Mouse (Mus musculus): ENCODE measurements around the gene Fam240b.
"Not testable (repeated sequence)": the region's sequence is repeated elsewhere in the genome, so short reads cannot be mapped to it uniquely, and the experiment has no call there.

Gene Fam240b

GRCm38 (mm10) chr13:64497692-64498091 is at the start of gene Fam240b:
Gene Fam240b, minus strand, starts transcription at chr13:64497792.
- DNase-seq: no peak

DNA sequence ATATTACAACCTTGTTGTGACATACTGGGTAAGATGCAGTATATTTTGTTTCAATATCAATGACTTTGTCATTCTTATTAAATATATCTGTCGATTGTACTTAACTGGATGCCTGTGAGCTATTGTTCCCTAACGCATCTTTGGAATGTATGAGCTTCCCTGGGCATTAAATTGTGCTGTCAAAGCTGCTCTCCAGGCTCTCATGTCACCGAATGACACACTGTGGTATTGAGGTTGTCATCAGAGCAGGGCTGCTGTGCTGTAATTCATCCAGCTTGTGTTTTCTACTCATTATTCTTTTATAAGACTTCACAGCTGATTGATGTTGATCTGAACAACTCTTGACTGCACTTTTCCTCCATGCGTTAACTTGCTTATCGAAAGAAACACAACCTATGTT is 32.5 kb upstream of the Fam240b start:
- DNase-seq: no peak

GRCm38 (mm10) chr13:64526515-64527285 is 29.1 kb upstream of the Fam240b start:
- no peak for DNase-seq

DNA sequence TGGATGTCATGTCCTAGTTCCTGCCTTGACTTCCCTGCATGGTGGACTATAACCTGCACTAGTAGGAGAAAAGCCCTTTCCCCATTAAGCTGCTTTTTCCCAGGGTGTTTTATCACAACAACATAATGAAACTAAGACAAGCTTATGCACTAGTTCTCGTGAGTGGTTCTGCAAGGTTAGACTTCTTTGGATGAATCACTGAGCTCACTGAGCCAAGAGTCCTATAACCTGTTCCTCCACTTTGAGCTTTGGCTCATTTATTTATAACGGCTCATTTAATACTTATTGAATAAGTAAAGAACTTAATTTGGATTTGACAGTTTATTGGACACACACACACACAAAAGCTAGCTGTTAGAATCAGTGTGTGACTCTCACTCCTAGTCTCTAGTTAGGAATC is 16.7 kb upstream of the Fam240b start:
- DNase-seq: no peak

- no peak for DNase-seq
Observed at GRCm38 (mm10) chr13:64511616-64512015, 14.0 kb upstream of the Fam240b start.

- peak in 1 of 2 experiments; percentile 37 for DNase-seq
Observed at GRCm38 (mm10) chr13:64507361-64507760, 9.8 kb upstream of the Fam240b start.

DNA sequence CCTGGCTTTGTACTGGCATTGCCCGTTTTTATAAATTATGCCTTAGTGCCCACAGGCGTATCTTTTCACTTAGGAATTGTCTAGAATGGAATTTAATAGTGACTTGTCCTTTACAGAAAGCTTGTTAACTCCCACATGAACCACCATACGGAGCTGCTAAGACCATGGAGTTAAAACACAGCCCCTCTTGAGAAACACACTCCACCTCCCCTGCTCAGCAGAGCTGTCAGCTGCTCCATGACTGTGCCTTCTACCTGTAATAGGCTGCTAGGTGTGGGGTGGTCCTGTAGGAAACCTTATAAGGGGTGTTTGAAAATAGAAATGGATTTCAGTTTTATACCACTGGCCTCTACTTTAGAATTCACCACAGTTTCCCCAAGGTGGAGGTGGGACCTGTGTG is 5.2 kb upstream of the Fam240b start:
- DNase-seq: no peak

DNA sequence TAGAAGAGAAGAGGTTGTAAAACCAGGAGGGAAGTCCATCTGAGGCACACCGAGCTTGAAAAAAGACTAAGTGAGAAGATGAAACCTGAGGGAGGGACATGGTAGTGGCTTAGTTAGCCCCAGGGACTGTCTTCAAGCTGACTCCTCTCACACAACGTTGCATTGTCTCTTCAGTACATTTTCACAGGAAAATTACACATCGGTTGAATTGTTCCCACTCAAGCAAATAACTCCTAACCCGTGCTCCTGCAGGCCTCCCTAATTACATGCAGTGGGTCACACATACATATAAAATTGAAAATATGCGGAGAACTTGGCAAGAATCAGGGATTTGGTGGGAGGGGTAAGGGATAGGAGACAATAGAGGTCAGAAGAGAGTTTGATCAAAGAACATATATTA is 4.0 kb downstream of the Fam240b start:
- no peak for DNase-seq

GRCm38 (mm10) chr13:64489886-64490285 is 7.7 kb downstream of the Fam240b start:
- DNase-seq: no peak

- no peak for DNase-seq
Observed at GRCm38 (mm10) chr13:64479960-64480359, 17.6 kb downstream of the Fam240b start.

DNA sequence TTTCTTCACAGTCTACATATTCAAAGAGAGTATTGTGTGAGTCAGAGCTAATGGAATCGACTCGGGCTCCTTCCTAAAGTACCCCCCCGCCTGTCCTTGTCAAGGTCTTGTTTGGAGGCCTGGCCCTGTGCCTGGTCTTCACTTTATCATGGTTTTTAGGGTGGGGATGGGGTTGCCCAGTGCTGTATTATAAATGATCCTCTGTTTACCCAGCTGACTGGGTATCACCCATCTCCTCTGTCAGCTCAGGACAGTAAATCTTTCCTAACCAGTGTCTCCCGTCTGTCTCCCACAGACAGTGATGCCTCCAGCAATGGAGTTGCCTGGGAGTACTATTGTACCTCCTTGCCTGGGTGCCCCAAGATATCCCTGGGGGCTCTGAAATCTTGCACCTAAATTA is 19.6 kb downstream of the Fam240b start:
- no peak for DNase-seq

DNA sequence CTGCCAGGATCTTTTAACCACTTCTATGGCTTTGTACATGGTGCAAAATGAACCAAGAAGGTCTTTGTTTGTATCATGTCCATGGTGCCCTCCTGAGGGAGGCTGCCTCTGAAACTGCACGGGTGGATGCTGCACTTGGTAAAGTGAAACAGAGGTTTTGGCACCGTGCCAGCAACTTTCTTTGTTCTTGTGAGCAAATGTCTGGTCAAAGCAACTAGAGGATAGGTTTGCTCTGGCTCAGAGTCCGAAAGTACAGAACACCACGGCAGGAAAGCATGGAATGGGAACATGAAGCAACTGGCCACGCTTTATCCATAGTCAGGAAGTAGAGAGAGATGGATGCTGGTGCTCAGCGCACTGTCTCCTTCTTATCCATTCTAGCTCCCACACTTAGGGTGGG is 29.7 kb downstream of the Fam240b start:
- no peak for DNase-seq

- DNase-seq: no peak
Observed at GRCm38 (mm10) chr13:64465166-64465565, 32.4 kb downstream of the Fam240b start.

DNA sequence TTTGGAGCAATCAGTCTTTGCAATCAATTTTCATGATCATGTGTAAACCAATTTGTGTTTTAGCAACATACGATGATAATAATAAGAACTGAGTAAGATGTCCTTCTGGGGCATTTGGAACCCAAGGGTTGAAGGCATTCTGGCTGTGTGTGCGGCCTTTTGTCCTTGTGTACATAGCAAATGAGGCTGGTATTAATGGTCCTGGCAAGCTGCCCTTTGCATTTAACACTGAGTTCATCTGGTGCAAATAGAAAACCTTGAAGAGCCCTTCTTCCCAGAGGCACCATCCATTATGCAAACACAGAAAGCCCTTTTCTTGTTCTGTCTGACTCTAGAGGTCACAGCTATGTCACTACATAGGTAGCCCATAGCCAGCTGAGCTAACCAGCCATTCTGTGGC is 35.0 kb downstream of the Fam240b start:
- no peak for DNase-seq

GRCm38 (mm10) chr13:64458181-64458580 is 39.4 kb downstream of the Fam240b start:
- DNase-seq: no peak

DNA sequence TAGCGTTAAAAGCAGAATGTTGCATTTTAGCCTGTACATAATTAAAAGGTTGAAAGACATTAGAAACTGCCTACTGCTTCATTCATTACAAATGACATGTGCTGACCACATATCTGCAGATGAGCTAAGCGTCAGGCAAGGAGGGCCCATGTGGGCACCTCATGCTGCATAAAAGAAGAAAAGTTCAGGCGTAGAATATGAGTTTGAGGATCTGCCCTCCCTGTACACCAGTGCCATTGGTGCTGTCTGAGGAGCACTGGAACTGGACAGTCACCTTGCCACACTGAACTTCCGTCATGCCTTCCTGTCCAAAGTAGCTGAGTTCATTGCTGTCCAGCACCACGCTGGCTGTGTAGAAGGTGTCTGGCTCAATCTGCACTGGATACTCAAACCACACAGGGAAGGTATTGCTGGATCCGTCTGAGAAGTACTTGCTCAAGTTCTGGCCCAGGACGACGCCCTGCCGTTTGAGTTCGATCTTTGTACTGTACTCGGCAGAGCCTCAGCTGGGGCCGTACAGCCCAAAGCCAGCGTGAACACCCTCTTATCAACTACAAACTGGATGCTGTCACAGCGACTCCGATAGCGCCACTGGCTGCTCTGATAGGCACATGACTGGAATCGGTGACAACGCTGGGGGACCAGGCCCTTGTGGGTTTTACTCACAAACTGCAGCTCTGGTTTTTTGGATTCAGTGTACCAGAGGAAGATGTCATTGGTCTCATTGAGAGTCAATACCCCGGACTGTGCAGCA is 40.2 kb downstream of the Fam240b start:
- DNase-seq: not testable (repeated sequence)

DNA sequence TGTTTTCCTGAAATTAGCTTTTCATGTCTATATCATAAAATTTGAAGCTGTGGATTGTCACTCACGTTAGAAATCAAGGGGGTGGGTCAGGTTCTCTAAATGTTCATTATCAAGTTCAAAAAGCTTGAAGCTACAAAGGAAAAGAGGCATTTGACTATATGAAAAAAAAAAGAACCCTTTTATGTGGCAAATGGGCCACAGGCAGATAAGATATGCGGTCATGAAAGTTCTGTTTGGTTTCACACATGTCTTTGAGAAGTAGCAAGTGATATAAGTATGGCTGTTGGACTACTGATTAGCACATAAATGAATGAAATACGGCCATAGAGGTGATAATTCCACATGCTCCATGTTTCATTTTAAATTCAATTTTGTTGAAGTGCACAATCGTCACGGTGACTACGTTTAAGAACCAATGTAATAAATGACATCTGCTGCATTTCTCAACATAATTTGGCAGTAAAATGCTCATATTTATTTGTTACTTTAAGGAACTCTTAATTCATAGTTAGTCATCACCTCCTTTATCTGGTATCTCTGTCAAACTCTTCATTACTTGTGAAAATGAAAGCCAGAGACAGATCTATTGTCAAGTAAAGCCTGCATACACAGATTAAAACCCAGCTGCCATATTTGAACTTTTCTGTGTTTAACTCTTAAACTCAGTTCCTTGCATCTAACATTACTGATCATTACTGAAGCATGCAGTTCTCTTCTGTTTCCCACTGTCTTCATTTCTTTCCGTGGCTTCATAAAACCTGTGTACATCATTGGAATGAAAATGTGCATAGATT is 47.4 kb downstream of the Fam240b start:
- DNase-seq: no peak

DNA sequence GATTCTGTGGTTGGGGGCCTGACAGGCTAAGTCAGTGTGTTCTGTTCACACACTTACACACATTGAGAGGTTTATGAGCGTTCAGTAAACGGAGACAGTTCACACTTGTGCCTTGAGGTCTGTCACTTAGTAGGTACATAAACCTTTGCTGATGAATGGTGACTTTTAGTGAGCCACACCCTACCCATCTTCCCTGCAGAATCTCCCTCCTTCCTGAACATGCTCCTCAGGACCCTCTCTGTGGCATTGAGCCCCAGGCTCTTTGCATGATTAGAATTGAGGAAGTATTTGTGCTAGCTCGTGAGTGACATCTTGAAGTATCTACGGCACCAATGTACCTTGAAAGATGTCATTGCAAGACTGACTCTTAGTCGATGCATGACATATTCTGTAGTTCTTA is 48.9 kb downstream of the Fam240b start:
- DNase-seq: no peak

DNA sequence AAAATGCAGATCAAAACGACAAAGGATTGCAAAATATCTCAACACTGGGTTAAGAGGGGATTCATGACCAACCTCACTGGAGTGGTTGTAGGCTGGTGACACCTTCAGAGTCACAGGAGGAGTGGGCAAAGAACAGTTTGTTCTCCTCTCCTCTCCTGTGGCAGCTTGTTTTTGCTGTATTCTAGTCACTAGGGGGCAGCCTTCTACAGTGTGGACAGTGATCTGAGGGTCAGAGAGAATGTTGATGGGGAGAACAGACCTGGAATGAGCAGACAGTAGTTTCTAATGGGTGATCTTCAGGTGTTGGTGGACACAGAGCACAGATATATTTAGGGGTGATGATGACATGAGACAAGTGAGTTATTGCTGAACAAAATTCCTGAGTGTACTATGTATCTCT is 49.6 kb downstream of the Fam240b start:
- DNase-seq: peak in 1 of 2 experiments; percentile 26

DNA sequence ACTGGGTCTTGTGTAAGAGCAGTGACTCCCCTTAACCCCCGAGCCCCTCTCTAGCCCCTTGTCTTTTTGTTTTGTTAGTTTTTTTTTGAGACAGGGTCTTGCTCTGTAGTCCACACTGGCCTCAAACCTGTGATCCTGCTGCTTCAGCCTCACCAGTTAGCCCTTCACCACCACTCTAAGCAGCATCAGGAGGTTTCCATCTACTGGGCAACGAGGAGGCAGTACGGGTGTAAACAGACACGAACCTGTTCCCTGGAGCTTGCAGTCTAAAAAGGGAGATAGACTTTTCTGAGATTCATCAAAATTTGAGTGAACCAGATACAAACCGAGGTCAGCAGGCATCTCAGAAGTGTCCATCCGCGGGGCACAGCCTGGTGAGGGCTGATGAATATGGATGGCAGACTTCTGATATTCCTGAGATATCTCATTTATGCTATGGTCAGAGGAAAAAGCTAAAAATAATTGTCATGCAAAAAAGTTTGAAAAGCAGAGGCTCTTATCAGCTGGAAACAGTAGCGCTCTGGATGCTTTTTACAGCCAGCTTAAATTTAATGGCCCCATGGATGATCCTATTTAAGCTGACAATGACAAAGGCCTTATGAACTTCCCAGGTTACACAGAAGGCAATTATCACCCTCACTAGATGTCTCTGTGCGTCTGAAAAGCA is 52.2 kb downstream of the Fam240b start:
- DNase-seq: no peak

- peak in 1 of 2 experiments; percentile 55 for DNase-seq
Observed at GRCm38 (mm10) chr13:64443263-64443894, 54.2 kb downstream of the Fam240b start.

DNA sequence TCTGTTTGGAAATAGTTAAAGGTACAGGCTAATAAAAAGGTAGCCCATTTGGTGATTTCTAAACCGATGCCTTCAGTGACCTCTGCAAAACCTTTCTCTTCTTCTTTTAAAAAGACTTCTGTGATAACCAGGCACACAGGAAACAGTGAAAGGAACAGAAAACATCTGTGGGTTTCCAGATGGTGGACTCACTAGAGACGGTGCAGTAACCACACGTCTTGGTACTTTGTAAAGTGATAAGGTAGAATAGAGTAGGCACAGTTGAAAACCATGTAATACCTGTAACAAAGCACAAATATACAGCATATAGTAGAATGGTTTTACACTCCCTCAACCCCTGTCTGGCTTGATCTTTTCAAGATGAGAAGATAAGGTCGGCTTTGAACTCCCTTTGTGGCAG is 57.0 kb downstream of the Fam240b start:
- DNase-seq: no peak
